Mouse (Mus musculus) ES-Bruce4 (cell line): Measurements from ENCODE around the gene Rnf26. TPM values are rescaled to one million over a fixed set of nuclear protein-coding genes. Genes with fewer than 3 reads are reported as not detected.
A peak's percentile ranks its signal among the peaks of the same experiment; 100 is the strongest.

Experiments used
- H3K27ac ChIP-seq: 2 replicates; pipeline ENCODE4 v1.5.1; 2012; ENCODE audit warnings: low read length, inconsistent platforms; ENCODE audit not compliant: insufficient read depth
- H3K27me3 ChIP-seq: 2 replicates; pipeline ENCODE4 v1.6.1; 2012; ENCODE audit warnings: mild to moderate bottlenecking, low read length, inconsistent platforms; ENCODE audit not compliant: control insufficient read depth, poor library complexity, insufficient read depth, severe bottlenecking
- H3K36me3 ChIP-seq: 2 replicates; pipeline ENCODE4 v1.6.1; 2012; ENCODE audit warnings: inconsistent platforms, mild to moderate bottlenecking, low read length, moderate library complexity; ENCODE audit not compliant: control insufficient read depth, poor library complexity, insufficient read depth, severe bottlenecking
- H3K4me1 ChIP-seq: one replicate; pipeline ENCODE4 v1.8.1; 2011; ENCODE audit warnings: low read length; ENCODE audit not compliant: control insufficient read depth, insufficient read depth
- H3K4me3 ChIP-seq: 2 replicates; pipeline ENCODE4 v1.5.1; 2011; ENCODE audit warnings: low read depth, mild to moderate bottlenecking, low read length
- H3K9ac ChIP-seq: 2 replicates; pipeline ENCODE4 v1.6.1; 2012; ENCODE audit warnings: low read depth, mild to moderate bottlenecking, inconsistent platforms; ENCODE audit not compliant: poor library complexity, severe bottlenecking
- H3K9me3 ChIP-seq: replicated peaks from 2 replicates; pipeline ENCODE4 v1.6.1; 2012; ENCODE audit warnings: mild to moderate bottlenecking, low read length, inconsistent platforms; ENCODE audit not compliant: control insufficient read depth, poor library complexity, insufficient read depth, severe bottlenecking
- CTCF ChIP-seq: IDR thresholded peaks from one replicate; pipeline ENCODE4 v1.8.1; 2011; ENCODE audit warnings: low read depth, low read length
- EP300 ChIP-seq: IDR thresholded peaks from 2 replicates; pipeline ENCODE4 v1.6.1; 2011; ENCODE audit warnings: low read depth, low read length; ENCODE audit not compliant: insufficient read depth
- POLR2A ChIP-seq: IDR thresholded peaks from one replicate; pipeline ENCODE4 v1.8.1; 2011; ENCODE audit warnings: low read length; ENCODE audit not compliant: insufficient read depth
- polyA plus RNA-seq: library from polyadenylated mRNA; stranded (reverse); fragments of >200 nt; gene quantifications from 2 replicates; pipeline ENCODE4 v1.2.4, GENCODE M21; 2011; ENCODE audit warnings: low read depth; ENCODE audit not compliant: missing spikeins, insufficient read depth, insufficient read length

Rnf26 gene
- polyA plus RNA-seq, 1 experiment: 34.1 TPM

DNA sequence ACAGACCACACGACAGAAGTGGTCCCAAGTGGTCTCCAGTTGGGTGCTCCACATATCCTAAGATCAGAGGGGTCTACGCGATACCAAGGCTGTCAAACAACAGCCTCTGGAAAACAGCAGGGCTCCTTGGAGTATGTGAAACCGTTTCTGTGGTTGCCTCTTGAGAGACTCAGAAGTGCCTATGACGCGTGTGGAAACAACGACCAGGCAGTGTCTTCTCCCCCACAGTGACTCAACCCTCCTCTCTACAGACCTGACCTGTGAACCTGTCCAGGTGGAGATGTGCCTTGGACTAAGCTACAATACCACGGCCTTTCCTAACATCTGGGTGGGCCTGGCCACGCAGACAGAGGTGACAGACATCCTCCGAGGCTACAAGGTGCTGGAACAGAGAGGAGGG, 7.5 kb downstream of the Rnf26 start:
- no peaks in the 10 kb centered on the region for H3K9me3 ChIP-seq
- no peak overlapping the region for H3K4me3 ChIP-seq
- no peak for TF ChIP-seq EP300
- TF ChIP-seq POLR2A: no peak
- TF ChIP-seq CTCF: no peak
- H3K9ac ChIP-seq: no peak overlapping the region
- H3K4me1 ChIP-seq: no peaks in the 10 kb centered on the region
- H3K36me3 ChIP-seq: 0 out of 2 replicates have a peak, but pooled peaks cover 3% of the 10 kb centered on the region
- H3K27me3 ChIP-seq: no peaks in the 10 kb centered on the region
- no peak overlapping the region for H3K27ac ChIP-seq

GRCm38 (mm10) chr9:44104881-44105280, 8.4 kb downstream of the Rnf26 start:
- H3K36me3 ChIP-seq: no peaks in the 10 kb centered on the region
- H3K9ac ChIP-seq: no peak overlapping the region
- H3K4me1 ChIP-seq: no peaks in the 10 kb centered on the region
- H3K27me3 ChIP-seq: no peaks in the 10 kb centered on the region
- no peak overlapping the region for H3K27ac ChIP-seq
- no peaks in the 10 kb centered on the region for H3K9me3 ChIP-seq
- H3K4me3 ChIP-seq: no peak overlapping the region
- no peak for TF ChIP-seq POLR2A
- TF ChIP-seq CTCF: no peak
- no peak for TF ChIP-seq EP300

- Histone ChIP-seq H3K9ac (no peak within 1 kb of the TSS), H3K27ac (no peak within 1 kb of the TSS), H3K9me3 (no peaks in the 10 kb centered on the region), H3K27me3 (no peaks in the 10 kb centered on the region), H3K4me3 (no peak within 1 kb of the TSS), H3K36me3 (no peaks in the 10 kb centered on the region), H3K4me1 (no peaks in the 10 kb centered on the region)
- TF ChIP-seq EP300 (no peak), POLR2A (no peak), CTCF (no peak)
Observed at GRCm38 (mm10) chr9:44101490-44101889, 11.8 kb downstream of the Rnf26 start, which contains the start of gene Mfrp. Gene Mfrp (plus strand): TSS chr9:44101729.

GRCm38 (mm10) chr9:44096536-44096935, 16.8 kb downstream of the Rnf26 start:
- Histone ChIP-seq H3K9ac (no peak overlapping the region), H3K36me3 (no peaks in the 10 kb centered on the region), H3K9me3 (no peaks in the 10 kb centered on the region), H3K4me1 (no peaks in the 10 kb centered on the region), H3K27ac (no peak overlapping the region), H3K4me3 (no peak overlapping the region), H3K27me3 (no peaks in the 10 kb centered on the region)
- no peak for TF ChIP-seq CTCF
- TF ChIP-seq EP300: 0 out of 2 replicates have a peak, but pooled peaks have one; percentile 41

DNA sequence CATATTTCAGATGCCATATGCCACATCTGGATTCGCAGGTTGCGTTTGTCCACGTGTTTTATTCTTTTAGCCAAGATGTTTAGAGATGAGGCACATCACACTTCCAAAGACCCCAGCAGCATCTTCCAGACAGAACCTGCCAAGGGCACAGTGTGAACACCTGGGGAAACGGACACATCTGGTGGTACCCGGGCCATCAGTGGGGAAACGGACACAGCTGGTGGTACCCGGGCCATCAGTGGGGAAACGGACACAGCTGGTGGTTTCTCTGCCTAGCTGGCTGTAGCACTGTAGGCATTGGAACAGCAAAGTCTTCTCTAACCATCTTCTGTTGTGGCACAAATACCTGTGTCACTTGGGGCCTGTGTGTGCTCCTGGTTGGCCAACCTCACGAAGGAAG, 17.5 kb downstream of the Rnf26 start:
- Histone ChIP-seq H3K36me3 (no peaks in the 10 kb centered on the region), H3K4me1 (no peaks in the 10 kb centered on the region), H3K27ac (no peak overlapping the region), H3K4me3 (no peak overlapping the region), H3K9me3 (no peaks in the 10 kb centered on the region), H3K9ac (no peak overlapping the region), H3K27me3 (no peaks in the 10 kb centered on the region)
- TF ChIP-seq EP300 (no peak), CTCF (no peak), POLR2A (no peak)

GRCm38 (mm10) chr9:44094737-44095136, 18.6 kb downstream of the Rnf26 start:
- Histone ChIP-seq H3K4me3 (no peak overlapping the region), H3K27ac (no peak overlapping the region), H3K27me3 (no peaks in the 10 kb centered on the region), H3K9ac (no peak overlapping the region), H3K9me3 (no peaks in the 10 kb centered on the region), H3K4me1 (no peaks in the 10 kb centered on the region), H3K36me3 (no peaks in the 10 kb centered on the region)
- TF ChIP-seq POLR2A: no peak
- TF ChIP-seq CTCF: no peak
- no peak for TF ChIP-seq EP300
